Mouse (Mus musculus): ENCODE measurements at regions not wholly inside any gene's neighbourhood (a gene's known extent, or its start where the extent isn't known, plus 50 kb on each side); places are given as distances from the start of the nearest gene placed in this dataset.
"Not testable (repeated sequence)": the region's sequence is repeated elsewhere in the genome, so short reads cannot be mapped to it uniquely, and the experiment has no call there.

DNA sequence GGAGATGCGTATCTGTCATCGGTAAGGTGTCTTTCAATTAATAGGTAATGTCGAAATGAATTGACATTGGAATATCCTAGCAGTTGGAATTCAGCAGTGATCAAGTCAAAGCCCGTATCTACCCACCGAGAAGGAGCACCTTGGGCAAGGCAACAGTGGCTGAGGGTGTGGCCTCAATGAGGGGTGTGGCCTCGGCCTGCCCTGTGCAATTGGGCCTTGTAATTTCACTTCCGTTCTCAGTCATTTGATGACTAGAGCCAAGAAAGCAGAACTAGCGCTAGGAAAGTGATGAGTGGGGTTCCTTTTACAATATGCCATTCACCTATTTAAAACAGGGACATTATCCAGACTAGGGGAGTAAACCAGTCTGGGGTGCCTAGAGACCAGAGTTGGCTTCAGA, 77.6 kb downstream of the Elovl4 start:
- no peak for DNase-seq

DNA sequence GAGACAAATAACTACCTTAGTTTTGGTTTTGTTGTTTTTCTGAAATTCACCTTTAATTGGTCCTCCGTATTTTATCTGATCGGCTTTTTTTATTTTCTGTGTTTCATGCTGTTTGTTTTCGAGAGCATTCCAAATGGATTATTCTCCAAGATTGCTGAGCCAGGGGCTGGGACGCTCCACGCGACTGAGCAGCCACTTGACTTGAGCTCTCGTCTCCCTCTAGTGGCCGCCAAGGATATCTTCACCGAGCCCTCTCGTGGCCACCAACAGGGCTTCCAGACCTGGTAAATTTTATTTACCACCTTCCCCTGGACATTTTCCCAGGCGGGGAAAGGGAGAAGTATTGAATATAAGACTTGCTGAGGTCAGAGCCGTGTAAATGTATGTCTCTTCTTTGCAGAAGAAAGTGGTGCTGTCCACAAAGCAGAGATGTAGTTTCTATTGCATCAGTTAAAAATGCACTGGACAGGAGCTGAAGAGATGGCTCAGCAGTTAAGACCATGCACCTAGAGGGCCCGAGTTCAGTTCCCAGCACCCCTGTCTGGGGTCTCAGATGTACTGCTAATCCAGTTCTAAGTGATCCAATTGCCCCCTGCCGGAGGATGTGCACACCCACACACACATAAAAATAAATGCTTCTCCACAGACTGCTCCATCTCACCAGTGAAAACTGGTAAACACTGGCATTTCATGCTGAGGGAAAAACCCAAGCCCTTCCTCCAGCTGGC, 78.5 kb downstream of the Elovl4 start:
- peak; percentile 35 for DNase-seq

DNA sequence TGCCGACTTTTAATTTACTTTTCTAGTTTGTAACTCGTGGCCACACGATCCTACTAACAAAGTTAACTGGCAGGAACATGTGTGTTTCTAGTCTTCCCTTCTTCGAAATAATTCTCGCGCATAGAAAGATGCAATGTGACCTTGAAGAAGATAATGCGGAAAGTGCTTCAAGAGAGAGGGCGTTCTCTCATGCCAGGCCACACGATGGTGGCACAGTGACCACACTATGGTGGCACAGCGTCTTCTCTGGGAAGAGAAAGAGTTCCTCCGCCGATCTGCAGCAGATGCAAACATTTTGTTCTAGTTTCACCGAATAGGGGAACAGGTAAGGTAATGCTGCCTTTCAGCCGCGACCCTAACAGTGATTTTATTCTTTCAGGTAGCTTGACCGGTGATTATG, 79.1 kb downstream of the Elovl4 start:
- DNase-seq = no peak

DNA sequence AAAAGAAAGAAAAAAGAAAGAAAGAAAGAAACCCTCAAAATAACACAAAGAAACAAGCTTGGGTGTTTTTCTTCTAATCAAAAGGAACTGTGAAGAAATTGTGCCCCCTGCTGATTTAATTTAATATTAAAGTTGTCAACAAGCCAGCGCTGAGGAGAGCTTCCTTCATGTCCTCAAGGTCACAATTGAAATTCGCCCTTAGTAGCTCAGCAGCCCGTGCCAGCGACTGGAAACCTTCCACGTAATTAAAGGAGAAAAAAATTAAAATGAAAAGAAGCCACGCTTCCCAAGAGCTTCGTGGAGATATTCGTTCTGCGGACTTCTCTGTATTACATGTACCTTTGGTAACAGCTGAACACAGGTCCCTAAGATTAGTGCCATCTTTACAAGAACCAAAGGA, 80.0 kb downstream of the Elovl4 start:
- DNase-seq = peak; percentile 11

DNA sequence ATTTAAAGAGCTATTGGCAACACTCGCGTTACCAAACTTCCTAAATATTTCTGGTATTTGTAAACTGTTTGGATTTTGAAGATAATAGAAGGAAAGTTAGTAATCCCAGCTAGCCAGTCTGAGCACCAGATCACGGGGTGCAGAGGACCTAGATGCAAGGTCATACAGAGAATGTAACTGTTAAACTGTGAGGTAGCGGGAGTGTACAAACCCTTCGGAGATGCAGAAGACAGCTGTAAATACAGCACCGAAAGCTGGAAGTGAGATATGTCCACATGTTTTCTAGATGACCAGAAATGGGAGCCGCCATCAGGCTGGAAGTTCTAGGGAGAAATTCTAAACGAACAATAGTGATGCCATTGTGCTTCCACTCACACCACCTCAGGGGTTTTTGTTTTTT, 80.5 kb downstream of the Elovl4 start:
- DNase-seq = no peak

DNA sequence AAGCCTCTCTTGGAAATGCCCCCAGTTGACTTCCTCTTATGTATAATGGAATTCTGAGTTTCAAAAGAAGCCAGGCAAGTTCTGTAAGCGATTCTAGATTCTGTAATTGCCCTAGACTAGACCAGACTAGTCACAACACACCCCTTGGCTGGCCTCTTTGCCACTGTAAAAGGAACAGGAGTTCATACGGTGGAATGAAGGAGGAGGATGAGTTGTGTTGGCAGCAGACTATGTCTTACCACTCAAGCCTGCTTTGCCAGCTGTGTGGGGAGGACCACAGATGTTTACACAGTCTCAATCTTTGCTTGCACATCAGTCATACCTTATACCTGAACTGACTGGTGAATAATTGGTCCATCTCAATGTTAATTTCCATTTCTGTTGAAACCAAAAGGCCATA, 85.1 kb downstream of the Elovl4 start:
- DNase-seq = no peak

DNA sequence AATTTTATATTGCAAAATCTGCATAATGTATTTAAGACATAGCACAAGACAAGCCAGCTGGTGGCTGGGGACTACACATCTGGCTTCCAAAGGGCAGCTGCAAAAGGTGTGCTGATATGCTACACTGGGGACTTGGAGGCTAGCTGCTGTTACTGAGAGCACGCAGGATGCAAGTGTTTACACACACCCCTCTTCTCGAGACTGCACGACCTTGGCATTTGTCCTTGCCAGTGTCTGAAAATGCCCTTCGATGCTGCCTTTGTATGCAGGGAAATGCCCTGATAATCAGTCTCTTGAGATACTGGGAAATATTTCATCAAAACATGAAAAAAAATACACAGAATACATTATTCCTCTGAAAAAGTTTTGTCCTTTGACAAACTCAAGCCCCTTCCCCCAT, 86.3 kb downstream of the Elovl4 start:
- DNase-seq = no peak

DNA sequence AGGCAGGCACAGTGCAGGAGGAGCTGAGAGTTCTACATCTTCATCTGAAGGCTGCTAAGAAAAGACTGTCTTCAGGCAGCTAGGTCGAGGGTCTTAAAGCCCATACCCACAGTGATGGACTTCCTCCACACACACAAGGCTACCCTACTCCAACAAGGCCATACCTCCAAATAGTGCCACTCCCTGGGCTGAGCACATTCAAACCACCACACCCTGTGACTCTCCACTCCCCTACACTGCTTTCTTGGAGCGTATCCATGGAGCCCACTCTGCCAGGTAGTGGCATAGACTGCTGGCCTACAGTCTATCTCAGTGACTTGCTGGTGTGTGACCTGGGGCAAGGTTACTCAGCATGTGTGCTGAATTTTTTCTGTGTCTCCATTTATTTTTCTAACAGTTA, 88.0 kb downstream of the Elovl4 start:
- not testable (repeated sequence) for DNase-seq

DNA sequence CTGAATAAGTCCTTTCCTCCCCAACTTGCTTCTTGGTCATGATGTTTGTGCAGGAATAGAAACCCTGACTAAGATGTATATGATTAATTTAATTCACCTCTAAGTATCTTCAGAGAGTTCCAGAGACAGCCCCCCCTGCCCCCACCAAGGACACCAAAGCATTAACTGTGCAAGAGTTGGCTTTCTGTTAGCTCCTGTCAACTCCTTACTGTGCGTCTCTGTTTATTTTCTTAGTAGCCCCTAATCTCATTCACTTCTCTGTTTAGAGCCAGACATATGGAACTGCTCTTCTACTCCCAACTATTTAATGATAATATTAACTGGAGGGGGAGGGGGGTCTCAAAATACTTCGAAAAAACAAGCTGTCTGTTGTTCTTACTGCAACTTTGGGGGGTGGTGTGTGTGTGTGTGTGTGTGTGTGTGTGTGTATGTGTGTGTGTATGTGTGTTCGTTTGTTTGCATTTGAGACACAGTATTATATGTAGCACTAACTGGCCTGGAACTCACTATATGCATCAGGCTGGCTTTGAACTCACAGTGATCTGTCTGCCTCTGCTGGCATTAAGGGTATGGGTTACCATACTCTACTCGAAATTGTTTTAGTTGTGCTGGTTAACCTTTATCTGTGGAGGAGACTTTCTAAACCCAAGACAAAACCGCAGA, 89.8 kb downstream of the Elovl4 start:
- DNase-seq = no peak

DNA sequence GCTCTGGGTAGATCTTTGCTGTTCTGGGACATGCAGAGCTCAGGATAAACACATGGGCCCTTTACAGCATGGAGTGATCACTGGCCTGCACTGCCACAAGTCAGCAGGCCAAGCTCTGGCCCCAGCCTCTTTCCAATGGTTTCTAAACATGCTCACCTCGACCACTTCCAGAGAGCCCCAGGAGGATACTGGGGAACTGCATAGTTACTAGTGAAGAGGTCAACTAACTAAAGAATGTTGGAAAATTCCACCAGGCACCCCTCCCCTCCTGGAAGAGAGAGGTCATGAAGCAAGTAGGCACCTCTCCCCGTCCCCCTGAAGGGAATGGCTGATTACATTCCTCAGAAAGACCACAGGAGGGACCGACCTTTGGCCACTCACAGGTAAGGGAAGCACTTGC, 98.7 kb downstream of the Elovl4 start:
- no peak for DNase-seq

DNA sequence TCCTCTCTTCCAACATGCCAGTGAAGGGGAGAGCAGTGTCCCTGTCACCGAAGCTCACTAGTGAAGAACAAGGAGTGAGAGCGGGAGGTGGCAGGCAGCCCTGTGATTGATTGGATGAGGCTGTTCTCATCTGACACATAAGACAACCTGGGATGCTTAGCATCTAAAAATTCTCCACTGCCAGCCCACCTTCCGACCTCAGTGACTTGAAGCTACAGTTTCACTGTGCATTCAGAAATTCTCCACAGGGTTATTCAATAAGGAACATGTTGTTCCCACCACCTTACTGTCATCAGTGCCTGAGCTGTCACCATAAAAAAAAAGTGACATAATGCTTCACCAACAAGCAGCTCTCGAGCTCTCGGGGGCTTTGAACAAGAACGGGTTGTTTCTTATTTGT, 100.0 kb downstream of the Elovl4 start:
- DNase-seq = no peak

DNA sequence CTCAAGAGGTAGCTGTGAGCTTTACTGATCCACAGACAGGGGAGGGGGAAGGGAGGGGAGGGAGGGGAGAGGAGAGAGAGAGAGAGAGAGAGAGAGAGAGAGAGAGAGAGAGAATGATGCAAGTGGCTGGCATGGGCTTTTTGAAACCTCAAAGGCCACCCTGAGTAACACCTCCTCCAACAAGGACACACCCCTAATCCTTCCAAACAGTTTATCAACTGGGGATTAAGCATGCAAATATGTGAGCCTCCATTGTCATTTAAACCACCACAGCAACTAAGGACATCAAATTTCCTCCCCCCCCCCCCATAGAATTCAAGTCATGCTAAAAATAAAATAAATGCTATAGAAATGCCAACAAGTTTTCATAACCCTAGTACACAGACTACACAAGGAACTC, 101.9 kb downstream of the Elovl4 start:
- no peak for DNase-seq

DNA sequence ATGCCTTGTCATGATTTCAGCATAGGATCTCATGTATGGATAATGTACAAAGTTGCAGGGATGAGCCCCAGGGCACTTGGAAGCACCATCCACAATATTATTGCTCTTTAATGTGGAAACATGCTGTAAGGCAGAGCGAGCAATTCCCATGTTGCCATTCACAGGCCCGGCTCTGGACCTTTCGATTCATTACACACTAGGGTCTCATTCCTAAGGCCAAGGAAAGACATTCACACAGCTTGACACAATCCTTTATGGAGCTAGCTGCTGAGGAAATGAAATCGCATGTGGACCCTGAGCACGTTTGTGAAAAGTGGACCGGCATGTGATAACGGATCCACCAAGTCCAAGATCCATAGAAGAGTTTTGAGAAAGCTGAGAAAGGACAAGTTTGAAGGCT, 105.2 kb downstream of the Elovl4 start:
- no peak for DNase-seq

DNA sequence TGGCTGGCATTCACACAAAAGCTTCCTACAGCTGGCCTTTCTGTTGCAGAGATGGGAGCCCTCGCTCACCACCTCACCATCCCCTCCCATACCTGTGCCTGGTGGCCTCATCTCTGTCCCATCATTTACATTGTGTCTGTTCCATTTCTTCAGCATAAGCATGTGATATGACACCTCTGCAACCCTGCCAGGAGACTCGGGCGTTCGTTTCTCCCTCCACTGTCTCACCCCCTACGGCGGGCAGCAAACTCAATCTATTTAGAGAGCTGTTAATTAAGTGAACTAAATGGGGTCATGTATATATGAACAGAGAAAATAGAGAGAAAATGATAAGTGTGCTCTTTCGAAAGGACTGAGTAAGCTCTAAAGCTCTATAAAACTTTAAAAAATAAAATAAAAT, 106.0 kb downstream of the Elovl4 start:
- no peak for DNase-seq

DNA sequence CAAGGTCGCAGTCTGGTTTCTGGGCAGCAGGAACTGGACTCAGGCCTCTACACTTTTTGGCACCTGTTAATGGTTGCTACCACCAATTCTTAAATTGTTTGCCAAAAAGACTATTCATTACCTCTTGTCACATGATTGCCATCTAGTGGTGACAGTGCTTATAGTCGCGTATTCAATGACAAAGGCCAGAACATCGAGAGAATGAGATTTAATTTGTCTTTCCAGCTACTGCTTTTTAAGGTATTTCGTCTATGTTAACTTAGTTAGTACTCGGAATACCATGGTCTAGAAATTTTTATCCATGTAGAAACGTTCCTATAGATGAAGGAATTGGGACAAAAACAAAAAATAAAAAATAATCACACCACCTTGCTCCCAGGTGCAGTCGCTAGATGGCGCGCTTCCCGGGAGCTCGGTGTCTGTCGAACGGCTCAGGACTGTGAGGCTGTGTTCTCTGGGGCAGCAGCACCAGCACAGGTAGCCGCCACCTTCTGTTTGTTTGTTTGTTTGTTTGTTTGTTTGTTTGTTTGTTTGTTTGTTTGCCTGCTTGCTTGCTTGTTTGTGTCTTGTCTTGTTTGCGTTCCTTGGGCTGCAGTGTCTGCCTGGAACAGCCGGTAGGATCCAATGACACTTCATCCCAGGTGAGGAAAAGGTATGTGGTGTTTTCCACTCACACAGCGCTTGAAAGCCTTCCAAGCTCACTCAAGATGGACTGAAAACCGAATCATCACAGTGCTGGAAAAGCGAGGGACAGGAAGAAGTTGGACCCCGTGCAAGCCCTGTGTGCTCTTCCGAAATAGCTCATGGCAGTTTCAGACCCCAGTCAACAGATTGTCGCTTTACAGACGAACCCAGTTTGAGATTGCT, 114.5 kb downstream of the Elovl4 start:
- peak; percentile 66 for DNase-seq

Data from layer of hippocampus, adult 9-11 months (tissue).